Mouse (Mus musculus) olfactory bulb, adult 2 months (tissue): ENCODE data around the gene Cxcl1. TPM values are rescaled to one million over a fixed set of nuclear protein-coding genes. Genes with fewer than 3 reads are reported as not detected.

Source experiments
- H3K27ac ChIP-seq: fragments of 200-500 bp; 2 replicates; pipeline ENCODE4 v1.5.1; 2012; ENCODE audit warnings: low read depth, low read length; ENCODE audit not compliant: insufficient read depth
- H3K4me1 ChIP-seq: fragments of 200-500 bp; 2 replicates; pipeline ENCODE4 v1.6.1; 2012; ENCODE audit warnings: low read length; ENCODE audit not compliant: control insufficient read depth, insufficient read depth
- H3K4me3 ChIP-seq: fragments of 200-500 bp; 2 replicates; pipeline ENCODE4 v1.5.1; 2012; ENCODE audit warnings: mild to moderate bottlenecking, low read depth, low read length, moderate library complexity; ENCODE audit not compliant: insufficient read depth
- CTCF ChIP-seq: fragments of 200-500 bp; IDR thresholded peaks from 2 replicates; pipeline ENCODE4 v1.5.1; 2012; ENCODE audit warnings: low read depth, mild to moderate bottlenecking, low read length, moderate library complexity; ENCODE audit not compliant: insufficient read depth
- POLR2A ChIP-seq: fragments of 200-500 bp; IDR thresholded peaks from 2 replicates; pipeline ENCODE4 v1.6.1; 2012; ENCODE audit warnings: mild to moderate bottlenecking, low read depth, low read length, moderate library complexity; ENCODE audit not compliant: insufficient read depth
- WGBS: fragments of 180-500 bp; shearing (Covaris S2); methylation state at CpG from one replicate; pipeline ENCODE4 v1.1.7; 2018; 5-methylcytosine and 5-hydroxymethylcytosine counted together
- polyA plus RNA-seq: library from polyadenylated mRNA; stranded (reverse); fragments of >200 nt; gene quantifications from 2 replicates; pipeline ENCODE4 v1.2.4, GENCODE M21; 2012; ENCODE audit warnings: low replicate concordance; ENCODE audit not compliant: missing spikeins, insufficient read depth, insufficient read length

Gene Cxcl1
- polyA plus RNA-seq, 1 experiment = not detected

GRCm38 (mm10) chr5:90861876-90862375 is 29.1 kb upstream of the Cxcl1 start:
- Histone ChIP-seq H3K27ac (no peak overlapping the region), H3K4me1 (no peaks in the 10 kb centered on the region), H3K4me3 (no peak overlapping the region)
- WGBS = 90% methylated on average over 6 of the region's 6 CpGs
- TF ChIP-seq POLR2A (no peak), CTCF (no peak)

GRCm38 (mm10) chr5:90866770-90867169 is 24.3 kb upstream of the Cxcl1 start:
- Histone ChIP-seq H3K4me3 (no peak overlapping the region), H3K27ac (no peak overlapping the region), H3K4me1 (no peaks in the 10 kb centered on the region)
- TF ChIP-seq CTCF = no peak
- no peak for TF ChIP-seq POLR2A

- H3K4me1 ChIP-seq = no peaks in the 10 kb centered on the region
- no peak overlapping the region for H3K4me3 ChIP-seq
- TF ChIP-seq CTCF = no peak
- no peak for TF ChIP-seq POLR2A
- no peak overlapping the region for H3K27ac ChIP-seq
- 80% methylated on average over 7 of the region's 7 CpGs for WGBS
Observed at GRCm38 (mm10) chr5:90872377-90872776, 18.7 kb upstream of the Cxcl1 start.

- H3K4me3 ChIP-seq = no peak overlapping the region
- H3K27ac ChIP-seq = no peak overlapping the region
- TF ChIP-seq POLR2A = no peak
- TF ChIP-seq CTCF = no peak
- no peaks in the 10 kb centered on the region for H3K4me1 ChIP-seq
- 78% methylated on average over 4 of the region's 4 CpGs for WGBS
Observed at GRCm38 (mm10) chr5:90876045-90876444, 15.0 kb upstream of the Cxcl1 start.

- no peak overlapping the region for H3K27ac ChIP-seq
- H3K4me1 ChIP-seq = no peaks in the 10 kb centered on the region
- 86% methylated on average over 8 of the region's 8 CpGs for WGBS
- no peak overlapping the region for H3K4me3 ChIP-seq
- TF ChIP-seq CTCF (no peak), POLR2A (no peak)
Observed at GRCm38 (mm10) chr5:90876471-90877172, 14.4 kb upstream of the Cxcl1 start.

GRCm38 (mm10) chr5:90877173-90877512 is 13.9 kb upstream of the Cxcl1 start:
- Histone ChIP-seq H3K4me3 (no peak overlapping the region), H3K27ac (no peak overlapping the region), H3K4me1 (no peaks in the 10 kb centered on the region)
- TF ChIP-seq POLR2A = no peak
- TF ChIP-seq CTCF = no peak

GRCm38 (mm10) chr5:90879307-90880014 is 11.6 kb upstream of the Cxcl1 start:
- H3K4me1 ChIP-seq = no peaks in the 10 kb centered on the region
- no peak overlapping the region for H3K27ac ChIP-seq
- 91% methylated on average over 3 of the region's 3 CpGs for WGBS
- H3K4me3 ChIP-seq = no peak overlapping the region
- TF ChIP-seq POLR2A (no peak), CTCF (no peak)

- TF ChIP-seq POLR2A (no peak), CTCF (no peak)
- H3K4me1 ChIP-seq = no peaks in the 10 kb centered on the region
- H3K4me3 ChIP-seq = no peak overlapping the region
- 60% methylated on average over 7 of the region's 7 CpGs for WGBS
- no peak overlapping the region for H3K27ac ChIP-seq
Observed at GRCm38 (mm10) chr5:90880335-90880850, 10.6 kb upstream of the Cxcl1 start.

- Histone ChIP-seq H3K4me3 (no peak overlapping the region), H3K27ac (no peak overlapping the region), H3K4me1 (no peaks in the 10 kb centered on the region)
- TF ChIP-seq POLR2A = no peak
- 83% methylated on average over 4 of the region's 4 CpGs for WGBS
Observed at GRCm38 (mm10) chr5:90881021-90881420, 10.0 kb upstream of the Cxcl1 start.
